Mouse (Mus musculus) regulatory T cell (primary cell): Measurements from ENCODE around the gene Slc7a4.

Source experiments
- in situ Hi-C: fragments of 300-600 bp; cut with MboI, MseI; formaldehyde crosslinking; loops from one replicate; pipeline ENCODE4 v1.15.1; 2025; ENCODE audit warnings: high pct_unique_total_duplicates

Slc7a4 gene

DNA sequence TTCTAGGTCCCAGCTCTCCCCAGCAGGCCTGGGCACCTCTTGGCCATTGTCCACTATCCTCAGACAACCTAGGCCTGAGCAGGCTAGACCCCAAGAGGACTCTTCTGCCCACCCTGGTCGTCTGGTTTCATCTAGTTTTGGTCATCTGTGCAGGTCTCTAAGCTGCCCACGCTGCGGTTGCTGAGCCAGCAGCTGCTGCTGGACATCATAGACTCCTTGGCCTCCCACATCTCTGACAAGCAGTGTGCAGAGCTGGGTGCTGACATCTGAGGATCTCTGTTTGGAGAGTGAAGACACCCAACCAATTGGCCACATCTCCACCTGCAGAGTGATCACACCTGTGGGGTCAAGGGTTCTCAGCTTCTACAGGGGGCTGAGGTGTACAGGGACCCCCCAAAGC is 57.5 kb downstream of the Slc7a4 start:
- in situ Hi-C loops, result no loop called here

DNA sequence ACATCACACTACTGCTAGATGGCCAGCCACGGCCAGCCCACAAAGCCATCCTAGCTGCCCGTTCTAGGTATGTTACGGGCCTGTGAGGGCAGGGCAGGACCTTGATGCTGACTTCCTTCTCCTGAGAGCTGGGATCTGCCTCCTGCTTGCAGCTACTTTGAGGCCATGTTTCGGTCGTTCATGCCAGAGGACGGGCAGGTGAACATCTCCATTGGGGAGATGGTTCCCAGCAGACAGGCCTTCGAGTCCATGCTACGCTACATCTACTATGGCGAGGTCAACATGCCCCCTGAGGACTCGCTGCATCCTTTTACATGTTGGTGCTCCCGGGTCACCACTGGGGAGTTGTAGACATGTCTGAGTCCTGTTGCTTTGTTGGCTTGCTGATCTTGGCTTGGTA is 58.9 kb downstream of the Slc7a4 start:
- in situ Hi-C loops, result no loop called here
